Mouse (Mus musculus): ENCODE measurements around the gene Gadd45g.

DNA sequence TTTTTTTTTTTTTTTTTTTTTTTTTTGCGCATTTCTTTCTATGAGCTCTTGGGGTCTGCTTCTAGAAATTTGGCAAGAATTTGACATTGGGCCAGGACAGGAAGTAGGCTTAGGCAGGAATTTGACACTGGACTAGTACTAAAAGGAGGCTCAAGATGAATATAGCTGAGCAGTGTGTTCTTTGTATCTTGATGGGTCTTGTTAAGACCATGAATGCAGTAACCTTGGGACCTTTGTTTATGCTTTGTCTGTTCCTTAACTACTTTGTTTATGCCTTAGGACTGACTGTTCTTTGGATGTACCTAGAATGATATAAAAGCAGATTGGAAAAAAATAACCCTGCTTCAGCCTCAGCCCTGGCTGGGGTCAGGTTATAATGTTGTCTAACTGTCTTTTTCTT lies 16.3 kb downstream of the Gadd45g start:
- TF ChIP-seq GATA1 (IDR thresholded peaks at IDR 0.05; ENCODE audit: borderline replicate concordance, low read length) (no peak), FLI1 (IDR thresholded peaks at IDR 0.05; ENCODE audit: low read length) (no peak)
